Mouse (Mus musculus) adrenal gland, adult 2 months (tissue): ENCODE data around the gene Foxp1. TPM values are rescaled to one million over a fixed set of nuclear protein-coding genes. Genes with fewer than 3 reads are reported as not detected.

Experiments used
- DNase-seq: peaks from one replicate; pipeline ENCODE4 v3.0.0; 2021
- polyA plus RNA-seq: library from polyadenylated mRNA; depleted of rRNA; stranded (reverse); fragments of >200 nt; gene quantifications from 2 replicates; pipeline ENCODE4 v1.2.3, GENCODE M21; 2012
- total RNA-seq, 2 experiments: library from RNA; stranded (reverse); gene quantifications; 2 replicates each; pipeline ENCODE4 v1.2.3; 2021

The Foxp1 gene
- total and polyA plus RNA-seq, 3 experiments: 38.7 to 44.1 (median 41.4) TPM

- no peak for DNase-seq
Measured at GRCm38 (mm10) chr6:99484197-99484725, 38.3 kb downstream of the Foxp1 start.

- DNase-seq: no peak
Measured at GRCm38 (mm10) chr6:99483556-99483955, 39.0 kb downstream of the Foxp1 start.

DNA sequence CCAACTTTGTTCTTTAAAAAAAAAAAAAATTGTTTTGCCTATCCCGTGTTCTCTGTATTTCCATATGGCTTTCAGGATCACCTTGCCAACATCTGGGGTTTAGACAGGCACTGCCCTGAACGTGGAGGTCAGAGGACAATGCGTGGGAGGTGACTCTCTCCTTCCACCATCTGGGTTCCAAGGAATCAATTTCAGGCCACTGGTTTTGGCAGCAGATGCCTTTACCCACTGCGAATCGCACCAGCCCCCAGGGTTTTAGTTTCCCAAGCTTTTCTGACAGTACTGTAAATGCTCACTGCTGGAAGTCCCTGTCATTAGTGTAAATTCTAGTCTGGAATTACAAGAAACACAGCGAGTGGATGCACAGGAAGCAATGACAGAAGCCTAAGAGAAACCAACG, 41.0 kb downstream of the Foxp1 start:
- no peak for DNase-seq

DNA sequence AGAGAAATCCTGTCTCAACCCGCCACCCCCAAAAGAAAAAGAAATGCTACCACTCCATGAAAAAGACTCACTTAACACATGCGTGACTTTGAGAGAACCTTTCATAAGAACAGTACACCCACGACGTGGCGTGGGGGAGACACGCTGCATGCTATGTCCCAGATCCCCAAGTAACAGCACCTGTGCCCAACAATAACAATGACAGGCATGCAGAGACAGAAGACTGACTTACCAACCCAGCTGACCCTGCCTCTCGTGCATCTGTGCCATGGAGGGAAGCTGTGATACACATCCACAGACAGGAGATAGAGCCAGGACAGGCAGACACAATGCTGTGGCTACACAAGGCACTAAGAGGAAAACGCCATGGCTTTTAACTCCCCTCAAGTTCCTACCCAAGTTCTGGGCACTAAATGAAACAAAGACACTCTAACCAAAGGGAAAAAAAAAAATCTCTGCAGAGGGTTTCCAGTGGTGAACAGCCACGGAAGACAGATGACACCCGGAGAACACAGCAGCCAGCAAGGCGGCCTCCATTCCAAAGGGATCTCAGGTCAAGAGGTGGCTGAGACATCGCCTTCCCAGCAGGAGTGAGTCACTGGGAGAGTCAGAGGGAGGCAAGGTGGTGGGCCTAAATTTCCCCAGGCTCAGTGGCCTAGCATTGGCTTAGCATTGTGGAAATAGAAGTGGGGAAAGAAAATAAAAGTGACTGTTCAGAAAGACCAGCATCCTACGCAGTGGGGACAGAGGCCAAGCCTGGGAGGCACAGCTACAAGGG, 43.5 kb downstream of the Foxp1 start:
- DNase-seq: peak; percentile 34

DNA sequence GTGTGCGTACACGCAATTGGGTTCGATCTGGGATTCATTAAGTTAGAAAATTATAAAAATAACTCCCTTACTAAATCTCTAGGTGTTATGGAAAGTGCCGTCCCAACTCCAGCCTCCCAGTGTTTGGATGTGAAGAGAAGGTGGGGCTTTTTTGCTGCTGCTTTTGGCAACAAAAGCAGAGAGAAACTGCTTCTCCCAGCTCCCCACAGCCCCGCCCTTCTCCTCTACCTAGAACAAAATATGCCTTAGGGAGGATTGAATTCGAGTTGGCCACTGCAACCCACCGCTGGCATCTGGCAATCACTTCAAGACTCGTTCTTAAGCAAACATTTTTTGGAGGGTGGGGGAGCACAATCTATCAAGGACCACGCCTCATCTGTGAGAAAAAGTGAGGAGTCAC, 47.5 kb downstream of the Foxp1 start:
- no peak for DNase-seq

DNA sequence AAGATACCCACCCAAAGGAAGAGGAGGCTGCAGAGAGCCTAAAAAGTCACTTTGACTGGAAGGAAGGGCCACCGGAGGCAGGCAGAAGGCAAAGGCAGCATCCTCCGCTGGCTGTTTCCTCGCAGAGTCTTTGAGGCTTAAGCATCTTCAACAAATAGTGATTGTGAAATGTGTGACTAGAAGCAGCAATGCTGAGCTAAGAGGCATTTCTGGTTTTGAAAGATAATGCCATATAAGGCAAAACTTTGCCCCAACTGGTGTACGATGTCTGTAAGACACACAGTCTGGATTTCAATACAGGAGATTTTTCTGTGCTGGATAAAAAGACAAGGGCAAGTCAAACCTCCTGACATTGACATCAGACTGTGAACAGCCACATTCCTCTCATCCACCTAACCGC, 51.6 kb downstream of the Foxp1 start:
- DNase-seq: no peak

- DNase-seq: no peak
Measured at GRCm38 (mm10) chr6:99469134-99469834, 53.2 kb downstream of the Foxp1 start.

DNA sequence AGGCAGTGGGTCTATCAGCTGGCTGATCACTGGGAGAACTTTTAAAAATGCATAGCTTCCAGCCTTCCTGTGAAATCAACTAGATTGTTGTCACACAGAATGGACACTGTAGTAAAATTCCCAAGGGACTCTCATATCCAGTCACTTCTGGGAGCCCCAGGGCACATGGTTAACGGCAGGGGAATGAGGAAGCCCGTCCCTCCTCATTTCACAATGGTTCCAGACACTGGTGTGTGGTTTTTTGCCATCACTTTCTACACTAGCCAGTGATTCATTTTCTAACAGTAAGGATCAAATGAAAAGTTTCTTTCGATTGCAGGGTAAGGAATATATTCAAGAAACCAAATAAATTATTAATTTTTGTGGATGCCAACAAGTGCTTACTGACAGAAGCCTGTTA, 54.7 kb downstream of the Foxp1 start:
- DNase-seq: no peak

- no peak for DNase-seq
Measured at GRCm38 (mm10) chr6:99467109-99467508, 55.4 kb downstream of the Foxp1 start.

DNA sequence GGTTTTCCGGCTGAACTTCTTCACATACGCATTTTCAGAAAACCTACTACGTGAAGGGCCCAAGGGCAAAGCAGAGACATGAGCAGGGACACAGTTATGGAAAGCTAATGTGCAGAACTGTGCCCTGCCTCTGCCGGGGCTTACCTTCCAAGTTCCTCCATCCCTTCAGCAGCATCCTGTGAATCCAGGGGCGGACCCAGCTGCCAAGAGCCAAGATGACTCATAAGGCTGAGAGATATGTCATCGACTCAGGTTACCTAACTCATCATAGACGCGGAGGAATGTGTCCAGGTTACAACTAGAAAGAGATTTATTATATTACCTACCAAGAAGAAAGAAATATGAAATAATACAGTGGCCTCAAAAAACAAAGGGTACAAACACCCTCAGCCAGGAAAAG, 56.2 kb downstream of the Foxp1 start:
- DNase-seq: no peak

- DNase-seq: no peak
Measured at GRCm38 (mm10) chr6:99464449-99464848, 58.1 kb downstream of the Foxp1 start.

DNA sequence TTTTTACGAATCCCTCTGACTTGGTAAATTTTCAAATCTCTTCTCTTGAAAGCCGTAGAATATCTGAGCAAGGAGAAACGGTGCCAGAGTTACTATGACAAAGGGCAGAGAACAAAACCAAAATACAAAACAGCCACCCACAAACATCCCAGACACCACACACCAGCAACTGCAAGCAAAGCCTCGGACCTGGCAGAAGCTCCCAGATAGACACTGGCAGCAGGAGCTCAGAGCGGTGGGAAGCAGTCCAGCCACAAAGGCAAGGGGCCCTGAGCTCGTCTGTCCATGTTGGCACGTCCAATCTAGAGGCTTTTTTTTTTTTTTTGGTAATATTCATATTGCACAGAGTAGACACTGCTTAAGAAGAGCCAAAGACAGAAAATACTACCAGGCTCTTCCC, 58.6 kb downstream of the Foxp1 start:
- DNase-seq: no peak

DNA sequence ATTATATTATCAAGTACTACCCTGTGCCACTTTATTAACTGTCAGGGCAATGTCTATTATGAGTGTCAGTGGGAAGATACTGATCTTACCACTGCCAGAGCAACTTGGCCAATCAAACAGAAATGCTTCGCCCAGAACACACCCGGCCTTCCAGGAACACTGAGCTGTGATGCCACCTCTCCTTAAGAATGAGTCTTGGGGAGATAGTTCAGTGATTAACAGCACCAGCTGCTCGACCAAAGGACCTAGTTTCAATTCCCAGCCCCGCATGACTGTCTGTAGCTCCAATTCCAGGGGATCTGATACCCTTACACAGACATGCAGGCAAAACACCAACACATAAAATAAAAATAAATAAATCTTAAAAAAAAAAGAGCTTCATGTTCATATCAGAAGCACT, 63.7 kb downstream of the Foxp1 start:
- DNase-seq: no peak

DNA sequence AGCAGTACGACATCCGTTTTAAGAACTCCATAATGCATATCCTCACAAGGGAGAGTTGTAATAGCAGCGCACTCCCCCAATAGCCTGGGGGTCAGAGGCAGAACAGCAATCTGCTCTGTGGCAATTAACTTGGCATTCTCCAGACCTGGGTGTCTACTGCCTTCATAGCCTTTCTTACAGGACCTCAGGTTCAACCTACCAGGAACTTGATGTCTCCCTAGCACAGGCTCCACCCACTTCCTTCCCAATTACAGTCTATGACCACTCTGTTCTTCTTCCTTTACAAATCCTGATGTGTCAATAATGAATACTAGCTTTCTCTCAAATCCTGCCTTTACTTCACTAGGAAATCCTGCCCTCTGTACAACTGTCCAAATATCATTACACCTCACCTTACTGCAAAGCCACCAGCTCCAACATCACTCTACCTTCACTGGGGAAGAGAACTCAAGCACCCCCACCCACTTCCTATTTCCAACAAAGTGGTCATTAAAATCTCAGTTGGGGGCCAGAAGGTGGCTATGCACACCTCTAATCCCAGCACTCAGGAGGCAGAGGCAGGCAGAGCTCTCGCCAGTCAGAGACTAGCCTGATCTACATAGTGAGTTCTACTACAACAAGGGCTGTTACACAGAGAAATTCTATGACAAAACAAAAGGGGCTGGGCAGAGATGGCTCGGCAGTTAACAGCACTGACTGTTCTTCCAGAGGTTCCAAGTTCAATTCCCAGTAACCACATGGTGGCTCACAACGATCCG, 68.6 kb downstream of the Foxp1 start:
- DNase-seq: no peak

GRCm38 (mm10) chr6:99452638-99453185, 69.8 kb downstream of the Foxp1 start:
- DNase-seq: no peak

GRCm38 (mm10) chr6:99451479-99451878, 71.0 kb downstream of the Foxp1 start:
- no peak for DNase-seq

DNA sequence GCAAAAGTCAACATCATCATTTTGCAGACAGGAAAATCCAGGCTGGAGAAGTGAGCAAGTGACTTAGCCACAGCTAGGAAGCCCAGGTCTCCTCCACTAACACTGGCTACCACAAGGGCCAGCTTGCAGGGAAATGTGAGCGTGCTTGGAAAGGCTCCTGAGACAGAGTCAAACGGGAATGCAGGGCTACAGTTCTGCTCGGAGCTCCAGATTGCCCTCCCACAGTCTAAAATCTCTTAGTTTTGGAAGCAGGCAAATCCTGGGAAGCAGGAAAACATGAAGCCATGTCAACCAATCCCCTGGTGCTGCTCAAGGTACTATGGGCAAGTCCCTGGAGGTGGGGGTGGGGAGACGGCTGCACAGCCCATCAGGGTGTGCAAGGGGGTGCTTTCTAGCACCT, 75.1 kb downstream of the Foxp1 start:
- DNase-seq: no peak

DNA sequence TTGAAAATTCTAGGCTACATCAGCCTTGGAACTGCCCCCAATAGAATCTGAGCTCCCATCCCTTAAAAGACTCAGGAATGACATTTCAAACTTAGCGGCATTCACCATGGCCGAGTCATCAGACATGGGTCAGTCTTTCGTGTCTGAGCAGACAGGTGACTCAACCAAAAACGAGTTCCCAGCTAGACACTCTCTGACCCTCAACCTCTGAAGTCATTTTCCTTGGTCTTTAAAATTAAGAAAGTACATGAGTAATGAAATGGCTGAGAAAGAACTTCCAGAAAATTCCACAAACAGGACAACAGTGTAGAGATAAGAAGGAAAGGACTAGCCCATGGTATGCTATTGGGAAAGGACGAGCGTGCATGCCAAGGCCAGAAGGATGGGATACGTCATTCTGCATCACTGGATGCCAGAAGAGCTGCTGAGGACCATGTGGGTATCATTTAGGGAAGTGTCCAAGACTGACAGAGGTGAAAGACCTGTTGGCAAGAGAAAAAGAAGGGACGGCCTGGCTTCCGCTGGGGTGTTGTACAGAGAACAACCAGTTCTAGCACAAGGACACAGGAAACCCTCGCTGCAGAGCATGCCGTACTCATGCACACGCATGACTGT, 75.6 kb downstream of the Foxp1 start:
- DNase-seq: peak; percentile 69

- no peak for DNase-seq
Measured at GRCm38 (mm10) chr6:99443460-99443859, 79.1 kb downstream of the Foxp1 start.

- no peak for DNase-seq
Measured at GRCm38 (mm10) chr6:99441100-99441499, 81.4 kb downstream of the Foxp1 start.

DNA sequence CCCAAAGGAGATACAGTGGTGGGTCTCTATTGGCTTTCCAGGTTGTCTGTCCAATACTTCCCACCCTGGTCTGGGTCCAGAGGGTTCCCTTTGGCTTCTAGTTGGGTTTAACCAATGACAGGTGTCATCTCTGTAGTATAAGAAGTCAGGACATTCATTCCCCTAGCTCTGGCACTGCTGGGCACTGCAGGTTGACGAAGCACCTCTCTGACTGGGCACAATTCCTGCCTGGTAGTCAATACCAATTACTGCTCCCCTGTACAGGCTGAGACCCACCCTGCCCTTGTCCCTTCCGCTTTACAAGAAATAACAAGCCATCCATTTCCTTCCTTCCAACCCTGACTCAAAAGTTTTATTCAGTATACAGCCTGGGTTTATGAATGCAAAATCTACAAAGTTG, 81.9 kb downstream of the Foxp1 start:
- DNase-seq: no peak

DNA sequence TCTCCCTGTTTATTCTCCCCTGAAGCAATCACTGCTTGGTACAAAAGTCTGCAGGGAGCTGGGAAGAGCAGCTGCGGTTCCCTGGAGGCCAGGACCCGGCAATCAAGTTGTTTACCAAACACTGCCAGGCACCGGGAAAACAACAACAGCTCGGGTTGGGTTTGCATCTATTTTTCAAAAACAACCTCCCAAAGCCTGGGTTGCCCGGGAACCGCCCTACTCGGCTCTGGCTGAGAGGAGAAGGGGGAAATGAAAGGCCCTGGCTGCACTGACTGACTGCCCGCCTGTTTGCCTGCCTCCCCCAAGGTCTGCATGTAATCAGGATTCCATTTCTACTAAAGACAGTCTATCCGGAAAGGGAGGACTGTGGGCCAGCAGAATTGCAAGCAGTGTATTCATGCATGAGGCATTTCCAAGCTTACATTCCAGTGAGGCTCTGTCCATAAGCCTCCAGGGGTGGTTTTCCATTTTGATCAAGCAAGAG, 82.6 kb downstream of the Foxp1 start:
- DNase-seq: peak; percentile 29
